Mouse (Mus musculus) bone marrow, adult 2 months (tissue): ENCODE data around the gene Fbxl12. TPM values are rescaled to one million over a fixed set of nuclear protein-coding genes. Genes with fewer than 3 reads are reported as not detected.

ENCODE experiments used
- H3K27ac ChIP-seq: fragments of 200-500 bp; 2 replicates; pipeline ENCODE4 v1.5.1; 2012; ENCODE audit warnings: low read depth, mild to moderate bottlenecking, control low read depth, inconsistent platforms, low read length; ENCODE audit not compliant: control insufficient read depth, poor library complexity, insufficient read depth
- H3K4me1 ChIP-seq: fragments of 200-500 bp; 2 replicates; pipeline ENCODE4 v1.6.1; 2011; ENCODE audit warnings: low read length; ENCODE audit not compliant: control insufficient read depth, insufficient read depth
- H3K4me3 ChIP-seq: fragments of 200-500 bp; replicated peaks from 2 replicates; pipeline ENCODE3; 2011; ENCODE audit warnings: mild to moderate bottlenecking, low read depth, low read length, control low read depth; ENCODE audit not compliant: control insufficient read depth
- CTCF ChIP-seq: fragments of 200-500 bp; IDR thresholded peaks from 2 replicates; pipeline ENCODE4 v1.5.1; 2011; ENCODE audit warnings: low read length, control low read depth; ENCODE audit not compliant: control insufficient read depth, insufficient read depth
- POLR2A ChIP-seq: fragments of 200-500 bp; IDR thresholded peaks from 2 replicates; pipeline ENCODE4 v1.6.1; 2011; ENCODE audit warnings: low read depth, mild to moderate bottlenecking, control low read depth, low read length, borderline replicate concordance; ENCODE audit not compliant: control insufficient read depth
- WGBS: fragments of 180-500 bp; shearing (Covaris S2); methylation state at CpG from one replicate; pipeline ENCODE4 v1.1.7; 2018; 5-methylcytosine and 5-hydroxymethylcytosine counted together
- polyA plus RNA-seq: library from polyadenylated mRNA; stranded (reverse); fragments of >200 nt; gene quantifications from 2 replicates; pipeline ENCODE4 v1.2.4, GENCODE M21; 2011; ENCODE audit warnings: low replicate concordance; ENCODE audit not compliant: missing spikeins, insufficient read depth, insufficient read length

Gene Fbxl12
- polyA plus RNA-seq, 1 experiment, result 28.8 TPM

DNA sequence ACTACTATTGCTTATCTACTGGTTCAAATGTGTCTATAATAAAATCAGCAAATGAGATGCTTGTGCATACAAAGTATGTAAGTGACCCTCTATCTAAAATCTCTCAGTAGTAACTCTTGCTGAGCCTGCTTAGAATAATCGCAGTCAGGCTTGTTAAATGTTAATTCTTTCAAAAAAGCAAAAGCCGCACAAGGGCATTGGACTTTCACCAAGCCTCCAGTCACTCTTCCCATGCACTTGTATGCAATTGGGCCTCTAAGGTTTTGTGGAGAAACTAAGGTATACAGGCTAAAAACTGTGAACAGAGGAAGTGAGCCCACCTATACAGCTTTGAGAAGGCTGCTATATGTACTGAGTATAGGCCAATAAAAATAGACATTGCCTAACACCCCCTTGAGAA is 68.0 kb downstream of the Fbxl12 start:
- H3K27ac ChIP-seq, result no peak overlapping the region
- WGBS, result 74% methylated on average over 2 of the region's 2 CpGs
- no peak overlapping the region for H3K4me3 ChIP-seq
- no peaks in the 10 kb centered on the region; the same call in 1 of the 2 replicates for H3K4me1 ChIP-seq
- TF ChIP-seq POLR2A (no peak), CTCF (no peak)

GRCm38 (mm10) chr9:20571060-20571459 is 73.5 kb downstream of the Fbxl12 start:
- no peak for TF ChIP-seq CTCF
- TF ChIP-seq POLR2A, result no peak
- no peak overlapping the region for H3K27ac ChIP-seq
- H3K4me1 ChIP-seq, result no peaks in the 10 kb centered on the region
- no peak overlapping the region for H3K4me3 ChIP-seq

Other genes starting within 250 kb of the Fbxl12 start
- gene Zfp26, start 184.6 kb downstream of the Fbxl12 start, polyA plus RNA-seq, result 2.4 and 6.6 TPM in 2 replicates
- gene Zfp426, start 152.0 kb downstream of the Fbxl12 start, polyA plus RNA-seq, result 4.6 and 11.2 TPM in 2 replicates
- gene Zfp266, start 123.3 kb downstream of the Fbxl12 start, polyA plus RNA-seq, result 3.0 and 9.8 TPM in 2 replicates
- 5.5 and 5.9 TPM in 2 replicates for gene Zfp846, start 63.5 kb downstream of the Fbxl12 start, polyA plus RNA-seq
- gene Ubl5, start 1.9 kb downstream of the Fbxl12 start, polyA plus RNA-seq, result 137 and 207 TPM in 2 replicates
- gene Pin1, start 7.3 kb upstream of the Fbxl12 start, polyA plus RNA-seq, result 4.3 and 8.3 TPM in 2 replicates
- gene Olfm2, start 101.6 kb upstream of the Fbxl12 start, polyA plus RNA-seq, result 1.1 TPM in 1 of 2 replicates, not detected in the other
- gene Col5a3, start 170.3 kb upstream of the Fbxl12 start, polyA plus RNA-seq, result 7.3 and 15.3 TPM in 2 replicates
- not detected in 2 replicates for gene Rdh8, start 173.7 kb upstream of the Fbxl12 start, polyA plus RNA-seq
- 13.1 and 28.5 TPM in 2 replicates for gene A230050P20Rik, start 223.9 kb upstream of the Fbxl12 start, polyA plus RNA-seq
- gene Angptl6, start 235.0 kb upstream of the Fbxl12 start, polyA plus RNA-seq, result 1.6 TPM in 1 of 2 replicates, not detected in the other
- 41.9 and 69.7 TPM in 2 replicates for gene Ppan, start 243.4 kb upstream of the Fbxl12 start, polyA plus RNA-seq